Mouse (Mus musculus) lung, embryonic 14.5 days (tissue): Measurements from ENCODE around the gene Gm47841. TPM values are rescaled to one million over a fixed set of nuclear protein-coding genes. Genes with fewer than 3 reads are reported as not detected.

Source experiments
- ATAC-seq: fragments of 200-750 bp; cut with Nextera tagmentation; 2 replicates; pipeline ENCODE4 v1.8.0; 2017; ENCODE audit warnings: mild to moderate bottlenecking, moderate TSS enrichment, moderate library complexity; ENCODE audit not compliant: insufficient read depth
- DNase-seq: peaks from one replicate; pipeline ENCODE4 v3.0.0-alpha.2; 2015
- H3K27ac ChIP-seq: fragments of 300-500 bp; sonication (generic); 2 replicates; pipeline ENCODE4 v1.5.1; 2014; ENCODE audit warnings: low read depth, mild to moderate bottlenecking, moderate library complexity
- H3K27me3 ChIP-seq: fragments of 300-500 bp; sonication (generic); 2 replicates; pipeline ENCODE4 v1.6.1; 2014; ENCODE audit warnings: low read length, control low read depth; ENCODE audit not compliant: insufficient read depth
- H3K36me3 ChIP-seq: fragments of 300-500 bp; sonication (generic); 2 replicates; pipeline ENCODE4 v1.6.1; 2014; ENCODE audit warnings: control low read depth; ENCODE audit not compliant: insufficient read depth
- H3K4me1 ChIP-seq: fragments of 300-500 bp; sonication (generic); 2 replicates; pipeline ENCODE4 v1.6.1; 2014; ENCODE audit warnings: antibody characterized with exemption, control low read depth; ENCODE audit not compliant: insufficient read depth
- H3K4me2 ChIP-seq: fragments of 300-500 bp; sonication (generic); 2 replicates; pipeline ENCODE4 v1.6.1; 2014; ENCODE audit warnings: mild to moderate bottlenecking
- H3K4me3 ChIP-seq: fragments of 300-500 bp; sonication (generic); 2 replicates; pipeline ENCODE4 v1.5.1; 2014; ENCODE audit warnings: low read depth, low read length
- H3K9ac ChIP-seq: fragments of 300-500 bp; sonication (generic); 2 replicates; pipeline ENCODE4 v1.6.1; 2014
- H3K9me3 ChIP-seq: fragments of 300-500 bp; sonication (generic); 2 replicates; pipeline ENCODE4 v1.6.1; 2016; ENCODE audit warnings: low read depth, low read length, control low read depth
- CTCF ChIP-seq: IDR thresholded peaks from 2 replicates; pipeline ENCODE4 v1.5.1; 2016; ENCODE audit warnings: antibody characterized with exemption, low read depth
- WGBS: fragments of 180-500 bp; shearing (Covaris S2); extraction: QIAGEN DNeasy Blood & Tissue Kit; methylation state at CpG from one replicate; pipeline ENCODE4 v1.1.7; 2014; 5-methylcytosine and 5-hydroxymethylcytosine counted together
- polyA plus RNA-seq: library from polyadenylated mRNA; unstranded; fragments of >200 nt; fragmentation: Nextera tagmentation; extraction: Ambion mirVana; gene quantifications from 2 replicates; pipeline ENCODE4 v1.2.1, GENCODE M21; 2014

The Gm47841 gene
- polyA plus RNA-seq, 1 experiment from 2014 or later = not detected

- no peak overlapping the region for H3K4me3 ChIP-seq
Observed at GRCm38 (mm10) chr15:101088291-101088690, 41.1 kb upstream of the Gm47841 start.

GRCm38 (mm10) chr15:101086956-101087355 is 39.8 kb upstream of the Gm47841 start:
- DNase-seq (no peak), ATAC-seq (no peak)
- Histone ChIP-seq H3K9me3 (no peaks in the 10 kb centered on the region), H3K4me2 (no peak overlapping the region), H3K4me3 (no peak overlapping the region), H3K4me1 (peaks cover 5% of the 10 kb centered on the region; the same call in 1 of the 2 replicates), H3K27ac (no peak overlapping the region), H3K36me3 (no peaks in the 10 kb centered on the region), H3K9ac (no peak overlapping the region; the same call in 1 of the 2 replicates), H3K27me3 (0 out of 2 replicates have a peak, but pooled peaks cover 2% of the 10 kb centered on the region)
- TF ChIP-seq CTCF = no peak
- 61% methylated on average over 3 of the region's 3 CpGs for WGBS

More at GRCm38 (mm10) chr15:101088291-101088690, 41.1 kb upstream of the Gm47841 start:
- H3K27ac ChIP-seq = no peak overlapping the region
- no peaks in the 10 kb centered on the region for H3K36me3 ChIP-seq
- TF ChIP-seq CTCF = no peak
- H3K27me3 ChIP-seq = 0 out of 2 replicates have a peak, but pooled peaks cover 3% of the 10 kb centered on the region
- no peak overlapping the region for H3K4me2 ChIP-seq
- no peaks in the 10 kb centered on the region for H3K9me3 ChIP-seq
- no peak for ATAC-seq
- H3K9ac ChIP-seq = no peak overlapping the region
- WGBS = 47% methylated on average over 4 of the region's 4 CpGs
- no peaks in the 10 kb centered on the region for H3K4me1 ChIP-seq
- no peak for DNase-seq

- TF ChIP-seq CTCF = no peak
- Histone ChIP-seq H3K27ac (no peak overlapping the region), H3K4me3 (no peak overlapping the region), H3K4me2 (no peak overlapping the region), H3K27me3 (no peaks in the 10 kb centered on the region), H3K4me1 (peaks cover 8% of the 10 kb centered on the region; the same call in 1 of the 2 replicates), H3K36me3 (no peaks in the 10 kb centered on the region), H3K9ac (no peak overlapping the region; the same call in 1 of the 2 replicates), H3K9me3 (no peaks in the 10 kb centered on the region)
- DNase-seq = no peak
- no peak for ATAC-seq
- 59% methylated on average over 9 of the region's 9 CpGs for WGBS
Observed at GRCm38 (mm10) chr15:101086451-101086850, 39.3 kb upstream of the Gm47841 start.

- no peak overlapping the region for H3K4me2 ChIP-seq
- H3K27me3 ChIP-seq = no peaks in the 10 kb centered on the region
- H3K4me3 ChIP-seq = no peak overlapping the region
- no peak for TF ChIP-seq CTCF
- no peaks in the 10 kb centered on the region for H3K9me3 ChIP-seq
- H3K36me3 ChIP-seq = no peaks in the 10 kb centered on the region
- DNase-seq (no peak), ATAC-seq (no peak)
- H3K4me1 ChIP-seq = peaks cover 8% of the 10 kb centered on the region; the same call in 1 of the 2 replicates
- 62% methylated on average over 10 of the region's 10 CpGs for WGBS
- H3K9ac ChIP-seq = no peak overlapping the region
- H3K27ac ChIP-seq = no peak overlapping the region
Observed at GRCm38 (mm10) chr15:101084499-101084898, 37.3 kb upstream of the Gm47841 start.

GRCm38 (mm10) chr15:101082236-101082635 is 35.0 kb upstream of the Gm47841 start:
- Histone ChIP-seq H3K36me3 (no peaks in the 10 kb centered on the region), H3K9me3 (no peaks in the 10 kb centered on the region), H3K27me3 (0 out of 2 replicates have a peak, but pooled peaks cover 6% of the 10 kb centered on the region), H3K9ac (no peak overlapping the region), H3K27ac (no peak overlapping the region), H3K4me2 (no peak overlapping the region), H3K4me3 (no peak overlapping the region), H3K4me1 (peaks cover 8% of the 10 kb centered on the region; the same call in 1 of the 2 replicates)
- WGBS = 45% methylated on average over 4 of the region's 4 CpGs
- ATAC-seq (no peak), DNase-seq (peak; percentile 26)
- TF ChIP-seq CTCF = no peak

GRCm38 (mm10) chr15:101081035-101081548 is 33.9 kb upstream of the Gm47841 start:
- Histone ChIP-seq H3K9me3 (no peaks in the 10 kb centered on the region), H3K36me3 (no peaks in the 10 kb centered on the region), H3K4me3 (no peak overlapping the region), H3K4me2 (no peak overlapping the region), H3K9ac (no peak overlapping the region), H3K27me3 (0 out of 2 replicates have a peak, but pooled peaks cover 15% of the 10 kb centered on the region), H3K27ac (no peak overlapping the region), H3K4me1 (peaks cover 15% of the 10 kb centered on the region; the same call in 1 of the 2 replicates)
- WGBS = 78% methylated on average over 7 of the region's 7 CpGs
- TF ChIP-seq CTCF = no peak
- ATAC-seq (no peak), DNase-seq (no peak)

GRCm38 (mm10) chr15:101080031-101080520 is 32.9 kb upstream of the Gm47841 start:
- WGBS = 78% methylated on average over 9 of the region's 9 CpGs
- Histone ChIP-seq H3K27ac (no peak overlapping the region), H3K9ac (no peak overlapping the region), H3K27me3 (0 out of 2 replicates have a peak, but pooled peaks cover 15% of the 10 kb centered on the region), H3K4me1 (peaks cover 21% of the 10 kb centered on the region; the same call in 1 of the 2 replicates), H3K36me3 (no peaks in the 10 kb centered on the region), H3K9me3 (no peaks in the 10 kb centered on the region), H3K4me3 (no peak overlapping the region), H3K4me2 (no peak overlapping the region)
- ATAC-seq (no peak), DNase-seq (no peak)
- TF ChIP-seq CTCF = no peak
